Mouse (Mus musculus) frontal cortex, postnatal 36 days (tissue): Measurements from ENCODE around the gene Araf.

Experiments used
- DNase-seq, 2 experiments: peaks; one replicate each; pipeline ENCODE4 v3.0.0; 2022; ENCODE audit warnings: low spot score in 2 of 2

Araf gene

GRCm38 (mm10) chrX:20848256-20848984 lies 50.8 kb downstream of the Araf start:
- peak; percentile 88 to 95 for DNase-seq

DNA sequence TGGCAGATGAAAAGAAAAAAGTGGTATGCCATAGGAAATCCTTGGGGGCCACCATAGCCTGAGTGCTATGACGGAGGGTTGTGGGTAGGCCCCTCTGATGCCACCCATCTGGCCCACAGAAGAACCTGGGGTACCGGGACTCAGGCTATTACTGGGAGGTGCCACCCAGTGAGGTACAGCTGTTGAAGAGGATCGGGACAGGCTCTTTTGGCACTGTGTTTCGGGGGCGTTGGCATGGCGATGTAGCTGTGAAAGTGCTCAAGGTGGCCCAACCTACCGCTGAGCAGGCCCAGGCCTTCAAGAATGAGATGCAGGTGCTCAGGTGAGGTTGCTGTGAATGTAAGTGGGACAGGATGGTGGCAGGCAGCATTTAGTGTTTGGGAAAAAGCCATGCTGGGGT lies 56.2 kb downstream of the Araf start:
- no peak for DNase-seq

- no peak for DNase-seq
Observed at GRCm38 (mm10) chrX:20861453-20862104, 64.0 kb downstream of the Araf start.

DNA sequence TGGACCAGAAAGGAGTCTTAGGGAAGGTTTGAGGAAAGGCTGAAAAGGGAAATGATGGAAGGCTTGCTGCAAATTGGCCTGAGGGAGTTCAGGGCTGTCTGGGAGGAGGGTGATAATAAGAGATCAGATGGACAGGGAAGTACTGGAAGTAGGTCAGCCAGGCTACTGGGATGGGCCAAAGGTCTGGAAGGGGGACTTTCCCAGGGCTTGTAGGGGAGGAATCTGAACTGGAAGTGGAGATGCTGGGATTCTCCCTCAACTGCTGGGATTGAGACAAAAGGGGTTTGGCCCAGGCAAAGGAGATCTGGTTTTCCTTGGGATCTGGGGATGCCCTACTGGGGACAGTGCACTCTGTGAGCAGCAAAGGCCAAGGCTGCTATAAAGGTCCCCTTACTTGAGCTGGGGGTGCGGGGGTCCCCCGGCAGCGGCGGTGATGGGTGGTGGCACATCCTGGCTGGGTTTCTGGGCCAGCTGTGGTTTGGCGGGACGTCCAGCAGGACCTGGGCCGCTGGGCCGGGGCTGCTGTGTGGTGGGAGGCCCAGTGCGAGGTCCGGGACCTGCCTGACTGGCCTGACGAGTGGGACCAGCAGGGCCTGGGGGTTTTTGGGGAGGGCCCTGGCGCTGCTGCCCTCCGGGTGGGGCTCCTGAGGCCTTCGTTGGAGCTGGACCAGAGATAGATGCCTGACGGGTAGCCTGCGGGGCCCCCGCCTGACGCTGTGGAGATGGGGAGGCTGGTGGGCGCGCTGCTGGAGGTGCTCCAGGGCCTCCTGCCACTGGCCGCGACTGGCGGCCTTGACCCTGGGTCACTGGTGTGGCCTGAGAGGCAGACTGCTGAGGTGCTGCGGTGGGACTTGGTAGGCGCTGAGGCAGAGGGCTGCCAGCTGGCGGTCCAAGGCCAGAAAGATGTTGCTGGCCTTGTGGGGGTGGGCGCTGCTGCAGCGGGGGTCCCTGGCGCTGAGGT lies 64.8 kb downstream of the Araf start:
- DNase-seq: no peak

- no peak for DNase-seq
Observed at GRCm38 (mm10) chrX:20863161-20864101, 65.8 kb downstream of the Araf start.

- no peak for DNase-seq
Observed at GRCm38 (mm10) chrX:20868091-20868490, 70.5 kb downstream of the Araf start.

- no peak for DNase-seq
Observed at GRCm38 (mm10) chrX:20869203-20869602, 71.6 kb downstream of the Araf start.

DNA sequence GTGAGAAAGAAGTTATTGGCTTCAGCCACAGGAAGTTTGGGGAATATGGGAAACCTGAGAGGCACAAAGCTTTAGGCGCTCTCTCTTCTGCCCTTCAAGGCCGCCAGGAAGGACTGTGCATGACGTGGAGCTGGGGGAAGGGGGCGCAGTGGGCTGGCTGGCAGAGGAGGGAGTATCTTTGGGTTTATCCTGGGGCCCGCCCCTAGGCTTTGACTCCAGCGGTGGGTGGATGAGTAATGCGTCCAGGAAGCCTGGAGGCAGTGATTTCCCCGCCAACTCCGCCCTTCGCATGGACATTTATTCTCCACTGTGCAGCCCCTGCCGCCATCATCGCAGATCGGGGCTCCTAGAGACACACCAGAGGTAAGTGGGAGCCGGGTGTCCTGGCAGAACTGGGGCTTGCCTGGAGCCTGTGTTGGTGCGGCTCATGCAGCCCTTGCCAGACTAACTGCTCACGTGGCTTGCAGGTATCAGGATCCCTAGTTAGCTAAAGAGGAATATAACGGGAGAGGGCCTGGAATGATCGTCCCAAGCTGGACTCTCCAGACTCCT lies 72.4 kb downstream of the Araf start, which contains the start of gene Timp1:
Gene Timp1, plus strand, starts transcription at position 205 of the 552 bp plus-strand sequence.
- peak in 1 of 2 experiments; percentile 43 for DNase-seq

DNA sequence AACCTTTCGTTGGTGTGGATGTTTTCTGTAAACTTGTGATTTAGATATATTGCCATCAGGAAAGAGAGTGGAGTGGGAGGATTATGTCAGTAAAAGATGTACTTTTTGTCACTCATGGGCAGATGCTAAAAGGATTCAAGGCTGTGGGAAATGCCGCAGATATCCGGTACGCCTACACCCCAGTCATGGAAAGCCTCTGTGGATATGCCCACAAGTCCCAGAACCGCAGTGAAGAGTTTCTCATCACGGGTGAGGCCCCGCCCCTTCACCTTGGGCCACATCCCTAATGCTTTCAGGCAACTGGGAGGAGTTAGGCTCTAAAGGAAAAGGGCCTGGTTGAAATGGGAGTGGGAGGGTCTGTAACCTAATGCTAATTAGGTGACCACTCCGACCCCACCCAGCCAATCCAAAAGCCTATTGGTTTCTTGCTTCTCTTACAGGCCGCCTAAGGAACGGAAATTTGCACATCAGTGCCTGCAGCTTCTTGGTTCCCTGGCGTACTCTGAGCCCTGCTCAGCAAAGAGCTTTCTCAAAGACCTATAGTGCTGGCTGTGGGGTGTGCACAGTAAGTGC lies 75.4 kb downstream of the Araf start:
- DNase-seq: no peak

DNA sequence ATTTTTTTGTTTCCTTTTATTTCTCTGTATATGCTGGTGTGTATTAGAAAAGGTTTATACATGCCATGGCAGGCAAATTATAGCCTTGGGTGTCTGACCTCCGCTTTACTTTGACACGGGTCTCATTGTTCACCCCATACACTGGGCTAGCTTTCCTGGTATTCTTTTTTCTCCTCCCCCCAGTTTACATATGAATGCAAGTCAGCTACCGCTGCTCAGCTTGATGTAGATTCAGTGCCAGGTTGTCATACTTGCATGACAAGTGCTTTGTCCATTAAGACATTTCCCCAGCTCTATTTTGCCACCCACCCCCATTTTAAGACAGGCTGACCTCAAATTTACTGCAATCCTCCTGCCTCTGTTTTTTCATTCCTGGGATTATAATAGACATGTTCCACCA lies 77.6 kb downstream of the Araf start:
- DNase-seq: no peak

GRCm38 (mm10) chrX:20910074-20910473 lies 112.5 kb downstream of the Araf start:
- DNase-seq: no peak
